Mouse (Mus musculus) hindbrain, embryonic 10.5 days (tissue): Measurements from ENCODE around the gene Nrde2. TPM values are rescaled to one million over a fixed set of nuclear protein-coding genes. Genes with fewer than 3 reads are reported as not detected.

Source experiments
- DNase-seq: peaks from one replicate; pipeline ENCODE4 v3.0.0-alpha.2; 2017; ENCODE audit warnings: low spot score
- H3K27ac ChIP-seq: fragments of 300-500 bp; sonication (generic); 2 replicates; pipeline ENCODE4 v1.5.1; 2016; ENCODE audit warnings: mild to moderate bottlenecking, moderate library complexity
- H3K27me3 ChIP-seq: fragments of 300-500 bp; sonication (generic); 2 replicates; pipeline ENCODE4 v1.6.1; 2016; ENCODE audit warnings: mild to moderate bottlenecking; ENCODE audit not compliant: poor library complexity, insufficient read depth, severe bottlenecking
- H3K36me3 ChIP-seq: fragments of 300-500 bp; sonication (generic); 2 replicates; pipeline ENCODE4 v1.6.1; 2016; ENCODE audit warnings: mild to moderate bottlenecking, moderate library complexity
- H3K4me1 ChIP-seq: fragments of 300-500 bp; sonication (generic); replicated peaks from 2 replicates; pipeline ENCODE4 v1.6.1; 2016; ENCODE audit warnings: mild to moderate bottlenecking
- H3K4me3 ChIP-seq: fragments of 300-500 bp; sonication (generic); 2 replicates; pipeline ENCODE4 v1.5.1; 2016; ENCODE audit warnings: mild to moderate bottlenecking, moderate library complexity
- H3K9me3 ChIP-seq: fragments of 300-500 bp; sonication (generic); 2 replicates; pipeline ENCODE4 v1.6.1; 2016; ENCODE audit warnings: mild to moderate bottlenecking, moderate library complexity
- WGBS: fragments of 180-500 bp; shearing (Covaris S2); methylation state at CpG from one replicate; pipeline ENCODE4 v1.1.7; 2016; 5-methylcytosine and 5-hydroxymethylcytosine counted together
- polyA plus RNA-seq: library from polyadenylated mRNA; unstranded; fragments of >200 nt; fragmentation: Nextera tagmentation; extraction: Ambion mirVana; gene quantifications from 2 replicates; pipeline ENCODE4 v1.2.1, GENCODE M21; 2016

Nrde2 gene
- polyA plus RNA-seq, 1 experiment from 2014 or later: 12.7 TPM

DNA sequence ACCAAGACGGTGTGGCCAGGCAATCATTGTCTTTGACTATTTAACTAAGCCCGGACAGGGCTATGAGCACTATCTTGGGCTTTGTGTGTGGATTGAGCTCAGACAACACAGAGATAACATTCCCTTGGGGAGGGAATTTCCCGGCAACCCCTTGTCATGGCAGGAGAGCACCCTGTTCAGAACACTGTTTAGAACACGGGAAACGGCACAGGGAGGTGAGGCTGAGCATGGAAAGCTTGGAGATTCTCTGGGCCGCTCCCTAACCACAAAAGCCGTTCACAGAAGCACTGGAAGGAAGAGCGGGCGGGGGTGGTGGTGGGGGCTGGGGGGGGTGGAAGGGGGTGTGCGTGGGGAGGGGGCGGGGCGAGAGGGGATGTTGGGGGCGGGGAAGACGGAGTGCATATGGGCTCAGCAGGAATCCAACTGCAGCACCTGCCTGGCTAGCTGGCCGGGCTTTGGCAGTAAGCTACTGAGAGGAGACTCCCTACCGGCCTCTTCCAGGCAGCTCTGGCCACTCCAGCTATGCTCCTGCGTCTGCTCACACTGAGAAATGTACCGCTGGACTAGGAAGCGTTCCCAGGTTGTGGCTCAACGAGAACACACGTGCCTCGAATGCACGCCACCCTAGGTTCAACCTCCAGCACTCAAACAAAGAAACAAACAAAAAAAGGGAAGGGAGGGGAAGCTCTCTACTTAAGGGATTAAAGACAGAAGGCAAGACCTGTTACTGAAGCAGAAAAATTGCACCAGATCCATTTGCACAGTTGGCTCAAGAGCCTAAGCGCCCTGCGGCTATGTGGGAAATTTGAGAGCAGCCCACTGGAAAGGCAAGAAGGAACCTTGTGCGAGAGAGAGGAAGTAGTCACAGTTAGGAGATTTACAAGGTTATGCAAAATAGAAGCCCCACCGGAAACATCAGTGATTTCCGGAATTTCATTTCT lies 8.7 kb upstream of the Nrde2 start:
- DNase-seq: peak; percentile 51

GRCm38 (mm10) chr12:100167502-100167901 lies 8.0 kb upstream of the Nrde2 start:
- H3K4me3 ChIP-seq: no peak overlapping the region; the same call in 1 of the 2 replicates
- no peak for DNase-seq
- WGBS: 90% methylated on average over 1 of the region's 1 CpGs
- H3K4me1 ChIP-seq: peaks cover 13% of the 10 kb centered on the region
- H3K27ac ChIP-seq: peak overlapping the region; percentile 82
- no peaks in the 10 kb centered on the region for H3K9me3 ChIP-seq
- no peaks in the 10 kb centered on the region for H3K27me3 ChIP-seq
- no peaks in the 10 kb centered on the region for H3K36me3 ChIP-seq

More for the DNA sequence above, 8.7 kb upstream of the Nrde2 start:
- peak overlapping the region; percentile 43 for H3K4me3 ChIP-seq
- H3K27me3 ChIP-seq: no peaks in the 10 kb centered on the region
- H3K9me3 ChIP-seq: no peaks in the 10 kb centered on the region
- H3K4me1 ChIP-seq: peaks cover 13% of the 10 kb centered on the region
- no peaks in the 10 kb centered on the region for H3K36me3 ChIP-seq
- peak overlapping the region; percentile 82 for H3K27ac ChIP-seq
- WGBS: 19% methylated on average over 28 of the region's 28 CpGs

- H3K27ac ChIP-seq: no peak overlapping the region
- no peak for DNase-seq
- H3K27me3 ChIP-seq: no peaks in the 10 kb centered on the region
- H3K36me3 ChIP-seq: no peaks in the 10 kb centered on the region
- H3K9me3 ChIP-seq: no peaks in the 10 kb centered on the region
- 88% methylated on average over 8 of the region's 8 CpGs for WGBS
- peaks cover 13% of the 10 kb centered on the region for H3K4me1 ChIP-seq
- H3K4me3 ChIP-seq: no peak overlapping the region
Observed at GRCm38 (mm10) chr12:100166939-100167338, 7.5 kb upstream of the Nrde2 start.

DNA sequence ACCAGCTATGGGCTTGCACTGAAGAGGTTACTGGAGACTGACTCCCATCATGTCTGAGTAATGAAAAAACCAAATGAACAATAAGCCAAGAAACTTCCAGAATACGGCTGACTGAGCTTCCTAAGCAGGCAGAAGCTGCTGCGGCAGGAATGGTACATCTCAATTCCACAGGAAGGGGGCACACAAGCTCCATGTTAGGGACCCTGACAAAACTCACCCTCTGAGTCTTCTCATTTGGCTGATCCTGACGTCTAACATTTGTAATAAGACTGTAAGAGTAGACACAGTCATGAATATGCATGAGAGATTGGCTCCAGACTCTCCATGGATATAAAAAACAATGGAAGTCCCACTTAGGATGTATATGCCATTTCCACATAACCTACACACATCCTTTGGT lies 6.7 kb upstream of the Nrde2 start:
- Histone ChIP-seq H3K4me3 (no peak overlapping the region), H3K9me3 (no peaks in the 10 kb centered on the region), H3K27me3 (no peaks in the 10 kb centered on the region), H3K36me3 (no peaks in the 10 kb centered on the region), H3K27ac (no peak overlapping the region), H3K4me1 (peaks cover 13% of the 10 kb centered on the region)
- WGBS: 30% methylated on average over 3 of the region's 3 CpGs
- DNase-seq: peak; percentile 47

DNA sequence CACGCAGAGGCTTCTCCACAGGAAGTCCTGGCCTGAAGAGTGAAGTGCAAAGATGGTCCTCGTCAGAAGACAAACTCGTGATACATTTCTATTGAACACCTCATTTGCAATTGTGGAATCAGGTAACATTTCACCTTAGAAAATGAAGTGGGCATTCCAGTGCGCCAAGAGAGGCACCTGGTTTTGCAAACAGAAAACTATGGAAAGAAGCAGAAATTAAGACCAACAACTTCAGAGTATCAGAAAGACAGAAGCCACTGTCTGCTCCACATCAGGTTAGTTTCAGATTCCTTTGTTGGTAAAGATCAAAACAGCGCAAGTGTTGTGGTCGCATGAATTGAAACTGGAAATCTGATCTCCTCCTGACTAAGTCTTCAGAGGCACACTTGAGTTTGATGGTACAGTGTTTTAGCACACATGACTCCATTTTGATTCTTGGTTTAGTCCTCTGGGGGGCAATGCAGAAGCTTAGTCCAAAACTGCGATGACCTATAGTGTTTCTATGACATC lies 5.6 kb upstream of the Nrde2 start:
- Histone ChIP-seq H3K4me3 (no peak overlapping the region), H3K4me1 (peaks cover 13% of the 10 kb centered on the region), H3K27me3 (no peaks in the 10 kb centered on the region), H3K36me3 (no peaks in the 10 kb centered on the region), H3K9me3 (no peaks in the 10 kb centered on the region), H3K27ac (no peak overlapping the region)
- no peak for DNase-seq
- 73% methylated on average over 7 of the region's 7 CpGs for WGBS

DNA sequence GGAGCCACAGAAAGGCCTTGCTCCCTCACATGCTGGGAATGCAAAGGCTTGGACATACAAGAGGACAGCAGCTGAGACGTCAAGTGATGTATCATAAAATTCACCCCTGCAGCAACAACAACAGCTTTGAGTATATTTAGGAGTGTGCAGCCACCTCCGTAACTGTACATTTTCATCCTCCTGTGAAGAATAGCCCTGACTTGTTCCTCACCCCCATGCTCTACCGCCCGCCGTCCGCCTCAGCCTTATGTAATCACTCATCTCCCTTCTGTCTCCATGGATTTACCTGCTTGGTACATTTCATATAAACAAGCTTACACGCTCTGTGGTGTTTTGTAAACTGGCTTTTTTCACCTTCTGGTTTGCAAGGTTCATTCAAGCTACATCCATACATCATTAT lies 7.0 kb downstream of the Nrde2 start:
- no peaks in the 10 kb centered on the region for H3K4me1 ChIP-seq
- DNase-seq: no peak
- H3K27me3 ChIP-seq: no peaks in the 10 kb centered on the region
- H3K9me3 ChIP-seq: no peaks in the 10 kb centered on the region
- no peak overlapping the region for H3K4me3 ChIP-seq
- 94% methylated on average over 7 of the region's 7 CpGs for WGBS
- peaks cover 48% of the 10 kb centered on the region for H3K36me3 ChIP-seq
- H3K27ac ChIP-seq: no peak overlapping the region

DNA sequence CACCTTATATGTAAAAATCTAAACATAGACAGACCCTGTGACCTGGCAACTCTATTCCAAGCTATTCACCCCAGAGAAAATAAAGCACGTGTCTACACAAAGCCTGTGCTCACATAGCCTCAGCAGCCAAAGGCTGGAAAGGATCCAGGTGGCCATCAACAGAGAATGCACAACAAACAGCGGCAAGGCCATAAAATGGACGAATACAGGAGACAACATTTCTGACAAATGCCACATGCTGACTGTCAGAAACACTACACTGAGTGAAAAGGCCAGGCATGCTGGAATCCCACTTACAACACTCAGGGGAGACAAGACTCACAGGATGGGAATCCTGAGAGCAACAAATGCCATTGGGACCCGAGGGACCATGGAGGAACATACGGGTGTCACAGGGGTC lies 15.2 kb downstream of the Nrde2 start:
- Histone ChIP-seq H3K27me3 (no peaks in the 10 kb centered on the region), H3K27ac (no peak overlapping the region), H3K4me1 (no peaks in the 10 kb centered on the region), H3K4me3 (no peak overlapping the region), H3K9me3 (no peaks in the 10 kb centered on the region), H3K36me3 (peaks cover 100% of the 10 kb centered on the region)
- DNase-seq: no peak
- 92% methylated on average over 5 of the region's 5 CpGs for WGBS

GRCm38 (mm10) chr12:100143737-100144136 lies 15.7 kb downstream of the Nrde2 start:
- Histone ChIP-seq H3K9me3 (no peaks in the 10 kb centered on the region), H3K36me3 (peaks cover 100% of the 10 kb centered on the region), H3K4me3 (no peak overlapping the region), H3K27ac (no peak overlapping the region), H3K4me1 (no peaks in the 10 kb centered on the region), H3K27me3 (no peaks in the 10 kb centered on the region)
- no peak for DNase-seq
- 93% methylated on average over 9 of the region's 9 CpGs for WGBS

GRCm38 (mm10) chr12:100142848-100143523 lies 16.5 kb downstream of the Nrde2 start:
- no peak overlapping the region for H3K4me3 ChIP-seq
- H3K9me3 ChIP-seq: no peaks in the 10 kb centered on the region
- no peak for DNase-seq
- peaks cover 100% of the 10 kb centered on the region for H3K36me3 ChIP-seq
- H3K27me3 ChIP-seq: no peaks in the 10 kb centered on the region
- H3K27ac ChIP-seq: no peak overlapping the region
- no peaks in the 10 kb centered on the region for H3K4me1 ChIP-seq
- WGBS: 97% methylated on average over 11 of the region's 11 CpGs

DNA sequence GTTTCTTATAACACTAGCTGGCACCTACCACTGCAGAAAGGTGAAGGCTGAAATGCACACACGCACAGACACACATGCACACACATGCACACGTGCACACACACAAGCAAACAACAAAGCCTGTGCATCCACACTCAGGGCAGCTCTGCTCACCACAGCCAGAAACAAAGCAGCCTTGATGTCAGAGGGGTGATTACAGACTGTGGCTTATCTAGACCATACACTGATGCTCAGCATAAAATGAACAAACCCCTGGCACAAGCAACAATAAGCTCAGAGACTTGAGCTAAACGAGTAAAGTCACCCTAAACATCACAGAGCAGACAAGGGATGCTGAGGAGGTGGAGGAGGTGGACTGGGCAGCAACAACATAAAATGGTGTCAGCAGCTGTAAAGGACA lies 24.3 kb downstream of the Nrde2 start:
- H3K4me3 ChIP-seq: no peak overlapping the region
- DNase-seq: no peak
- H3K9me3 ChIP-seq: no peaks in the 10 kb centered on the region
- H3K27me3 ChIP-seq: no peaks in the 10 kb centered on the region
- no peak overlapping the region for H3K27ac ChIP-seq
- 87% methylated on average over 3 of the region's 3 CpGs for WGBS
- H3K4me1 ChIP-seq: no peaks in the 10 kb centered on the region
- peaks cover 97% of the 10 kb centered on the region for H3K36me3 ChIP-seq

DNA sequence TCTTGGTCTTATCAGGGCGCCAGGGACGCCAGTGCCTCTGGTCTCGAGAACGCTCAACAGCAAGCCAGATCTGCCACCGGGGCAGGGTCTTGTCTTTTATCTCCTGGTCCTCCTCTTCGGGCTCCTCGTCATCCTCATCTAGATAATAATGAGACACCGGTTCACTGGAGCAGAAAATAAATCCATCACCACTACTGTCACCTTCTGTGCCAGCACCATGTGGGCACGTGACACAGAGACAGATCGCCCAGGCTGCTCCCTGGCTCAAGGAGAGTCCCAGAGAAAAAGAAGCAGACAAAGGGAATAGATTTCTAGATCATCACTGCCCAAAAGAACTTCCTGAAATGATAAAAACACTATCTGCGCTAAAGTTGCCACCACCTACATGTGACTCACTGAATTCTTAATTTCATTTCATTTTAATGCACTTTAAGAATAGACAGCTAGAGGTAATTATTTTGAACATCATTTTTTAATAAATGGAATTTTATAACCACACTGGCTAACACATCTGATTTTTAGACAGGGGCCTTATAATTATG lies 25.0 kb downstream of the Nrde2 start:
- Histone ChIP-seq H3K4me1 (no peaks in the 10 kb centered on the region), H3K4me3 (no peak overlapping the region), H3K36me3 (peaks cover 97% of the 10 kb centered on the region), H3K27ac (no peak overlapping the region), H3K9me3 (no peaks in the 10 kb centered on the region), H3K27me3 (no peaks in the 10 kb centered on the region)
- no peak for DNase-seq
- 85% methylated on average over 11 of the region's 11 CpGs for WGBS

- no peak overlapping the region for H3K4me3 ChIP-seq
- no peak overlapping the region for H3K27ac ChIP-seq
- peaks cover 96% of the 10 kb centered on the region for H3K36me3 ChIP-seq
- no peaks in the 10 kb centered on the region for H3K9me3 ChIP-seq
- WGBS: 53% methylated on average over 8 of the region's 8 CpGs
- no peaks in the 10 kb centered on the region for H3K27me3 ChIP-seq
- DNase-seq: peak; percentile 70
- 0 out of 2 replicates have a peak, but pooled peaks cover 7% of the 10 kb centered on the region for H3K4me1 ChIP-seq
Observed at GRCm38 (mm10) chr12:100131655-100132054, 27.8 kb downstream of the Nrde2 start.

- DNase-seq: no peak
- no peaks in the 10 kb centered on the region for H3K27me3 ChIP-seq
- H3K4me3 ChIP-seq: no peak overlapping the region
- WGBS: 95% methylated on average over 9 of the region's 9 CpGs
- H3K9me3 ChIP-seq: no peaks in the 10 kb centered on the region
- H3K27ac ChIP-seq: no peak overlapping the region
- H3K36me3 ChIP-seq: peaks cover 96% of the 10 kb centered on the region
- 0 out of 2 replicates have a peak, but pooled peaks cover 7% of the 10 kb centered on the region for H3K4me1 ChIP-seq
Observed at GRCm38 (mm10) chr12:100131167-100131566, 28.3 kb downstream of the Nrde2 start.
